Mouse (Mus musculus): ENCODE measurements at regions not wholly inside any gene's neighbourhood (a gene's known extent, or its start where the extent isn't known, plus 50 kb on each side); places are given as distances from the start of the nearest gene placed in this dataset.

DNA sequence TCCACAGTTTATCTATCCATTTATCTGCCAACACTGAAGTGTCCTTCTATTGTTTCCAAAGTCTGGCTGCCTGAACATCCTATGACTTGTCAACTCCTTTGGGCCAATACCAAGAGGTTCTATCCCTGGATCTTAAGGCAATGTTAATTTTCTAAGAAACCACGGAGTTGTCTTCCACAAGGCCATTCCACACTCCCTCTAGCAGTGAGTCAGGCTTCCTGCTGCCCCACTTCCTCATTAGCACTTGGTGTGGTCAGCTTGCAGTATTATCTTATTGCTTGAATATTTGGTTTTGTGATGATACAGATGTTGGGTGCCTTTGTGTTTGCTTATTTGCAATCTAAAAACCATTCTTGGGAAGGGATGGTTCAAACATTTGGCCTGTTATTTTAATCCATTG lies 87.5 kb upstream of the Ppp2r2d start:
- no peaks in the 10 kb centered on the region for H3K36me3 ChIP-seq (ENCODE audit: control insufficient read depth, insufficient read depth, low read length)
- 43% methylated on average over 1 of the region's 1 CpGs for WGBS
- H3K4me2 ChIP-seq (ENCODE audit: low read depth, low read length), result no peak overlapping the region
- no peak overlapping the region for H3K9ac ChIP-seq (ENCODE audit: low read length)
- H3K27ac ChIP-seq (ENCODE audit: low read length), result no peak overlapping the region
- H3K4me3 ChIP-seq (ENCODE audit: low read length), result no peak overlapping the region
- H3K9me3 ChIP-seq (ENCODE audit: control insufficient read depth, low read length), result no peaks in the 10 kb centered on the region
- ATAC-seq (ENCODE audit: low read depth), result no peak
- no peaks in the 10 kb centered on the region for H3K27me3 ChIP-seq (ENCODE audit: control insufficient read depth, insufficient read depth, low read depth, low read length)
- no peaks in the 10 kb centered on the region for H3K4me1 ChIP-seq (replicated peaks; ENCODE audit: control insufficient read depth, insufficient read depth, low read length)

DNA sequence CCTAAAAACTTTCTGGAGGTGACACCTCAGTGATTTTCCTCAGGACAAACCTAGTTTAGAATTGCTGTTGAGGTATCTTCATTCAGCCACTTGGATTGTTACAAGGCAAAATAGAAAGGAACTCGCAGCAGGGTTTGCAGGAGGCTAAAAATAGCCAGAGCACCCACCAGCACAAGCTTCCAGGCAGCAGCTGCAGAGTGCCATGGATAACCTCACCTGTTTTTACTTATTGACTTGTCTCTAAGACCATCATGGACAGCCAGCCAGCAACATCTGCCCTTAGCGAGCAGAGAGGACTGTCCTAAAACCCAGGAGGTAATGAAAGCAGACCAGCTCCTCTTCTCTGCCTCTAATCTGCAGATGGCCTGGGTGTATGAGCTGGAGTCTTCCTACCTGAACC lies 97.4 kb upstream of the Ppp2r2d start:
- H3K4me1 ChIP-seq (replicated peaks; ENCODE audit: control insufficient read depth, insufficient read depth, low read length), result no peaks in the 10 kb centered on the region
- 54% methylated on average over 2 of the region's 2 CpGs for WGBS
- no peaks in the 10 kb centered on the region for H3K9me3 ChIP-seq (ENCODE audit: control insufficient read depth, low read length)
- no peak overlapping the region for H3K4me3 ChIP-seq (ENCODE audit: low read length)
- H3K36me3 ChIP-seq (ENCODE audit: control insufficient read depth, insufficient read depth, low read length), result no peaks in the 10 kb centered on the region
- ATAC-seq (ENCODE audit: low read depth), result no peak
- H3K4me2 ChIP-seq (ENCODE audit: low read depth, low read length), result no peak overlapping the region
- H3K9ac ChIP-seq (ENCODE audit: low read length), result no peak overlapping the region
- no peak overlapping the region for H3K27ac ChIP-seq (ENCODE audit: low read length)
- H3K27me3 ChIP-seq (ENCODE audit: control insufficient read depth, insufficient read depth, low read depth, low read length), result no peaks in the 10 kb centered on the region

DNA sequence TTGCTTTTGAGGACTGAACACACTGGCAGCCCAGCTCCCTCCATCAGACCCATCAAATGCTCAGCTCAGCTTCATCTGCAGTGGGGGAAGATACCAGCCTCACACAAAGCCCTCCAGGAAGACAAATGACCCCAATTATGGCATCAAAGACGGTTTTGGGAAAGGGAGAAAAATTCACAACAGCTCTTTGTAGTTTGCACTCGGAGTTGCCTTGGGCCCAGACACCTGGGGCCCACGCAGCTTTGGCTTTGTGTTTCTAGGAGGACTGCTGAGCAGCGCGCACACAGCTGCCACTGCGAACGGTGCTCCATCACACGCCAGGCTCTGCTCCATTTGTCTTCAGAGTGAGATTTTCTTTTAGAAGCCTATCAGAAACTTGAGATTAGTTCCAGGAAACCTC lies 99.3 kb upstream of the Ppp2r2d start:
- Histone ChIP-seq H3K9me3 (ENCODE audit: control insufficient read depth, low read length) (no peaks in the 10 kb centered on the region), H3K4me1 (replicated peaks; ENCODE audit: control insufficient read depth, insufficient read depth, low read length) (no peaks in the 10 kb centered on the region), H3K9ac (ENCODE audit: low read length) (no peak overlapping the region), H3K4me3 (ENCODE audit: low read length) (no peak overlapping the region), H3K27ac (ENCODE audit: low read length) (no peak overlapping the region), H3K27me3 (ENCODE audit: control insufficient read depth, insufficient read depth, low read depth, low read length) (no peaks in the 10 kb centered on the region), H3K36me3 (ENCODE audit: control insufficient read depth, insufficient read depth, low read length) (no peaks in the 10 kb centered on the region), H3K4me2 (ENCODE audit: low read depth, low read length) (no peak overlapping the region)
- 59% methylated on average over 8 of the region's 8 CpGs for WGBS
- ATAC-seq (ENCODE audit: low read depth), result no peak

DNA sequence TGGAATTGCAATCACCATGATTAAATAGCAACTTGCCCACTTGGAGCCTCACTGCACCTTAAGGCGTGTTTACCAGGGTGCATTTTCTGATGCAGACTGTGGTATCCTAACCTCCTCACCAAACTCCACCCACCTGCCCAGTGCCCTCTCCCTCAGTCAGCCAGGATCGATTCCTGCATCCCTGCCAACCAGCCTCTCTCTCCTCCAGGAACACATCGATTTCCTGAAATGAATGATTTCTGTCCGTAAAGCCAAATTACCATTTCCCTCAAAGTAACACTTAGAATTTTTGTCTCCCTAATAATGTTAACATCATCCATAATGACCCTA lies 103.4 kb upstream of the Ppp2r2d start:
- no peak overlapping the region for H3K4me3 ChIP-seq (ENCODE audit: low read length)
- H3K9me3 ChIP-seq (ENCODE audit: control insufficient read depth, low read length), result no peaks in the 10 kb centered on the region
- no peaks in the 10 kb centered on the region for H3K27me3 ChIP-seq (ENCODE audit: control insufficient read depth, insufficient read depth, low read depth, low read length)
- no peak overlapping the region for H3K4me2 ChIP-seq (ENCODE audit: low read depth, low read length)
- H3K27ac ChIP-seq (ENCODE audit: low read length), result no peak overlapping the region
- H3K36me3 ChIP-seq (ENCODE audit: control insufficient read depth, insufficient read depth, low read length), result no peaks in the 10 kb centered on the region
- ATAC-seq (ENCODE audit: low read depth), result no peak
- WGBS, result 77% methylated on average over 4 of the region's 4 CpGs
- no peaks in the 10 kb centered on the region for H3K4me1 ChIP-seq (replicated peaks; ENCODE audit: control insufficient read depth, insufficient read depth, low read length)
- no peak overlapping the region for H3K9ac ChIP-seq (ENCODE audit: low read length)

DNA sequence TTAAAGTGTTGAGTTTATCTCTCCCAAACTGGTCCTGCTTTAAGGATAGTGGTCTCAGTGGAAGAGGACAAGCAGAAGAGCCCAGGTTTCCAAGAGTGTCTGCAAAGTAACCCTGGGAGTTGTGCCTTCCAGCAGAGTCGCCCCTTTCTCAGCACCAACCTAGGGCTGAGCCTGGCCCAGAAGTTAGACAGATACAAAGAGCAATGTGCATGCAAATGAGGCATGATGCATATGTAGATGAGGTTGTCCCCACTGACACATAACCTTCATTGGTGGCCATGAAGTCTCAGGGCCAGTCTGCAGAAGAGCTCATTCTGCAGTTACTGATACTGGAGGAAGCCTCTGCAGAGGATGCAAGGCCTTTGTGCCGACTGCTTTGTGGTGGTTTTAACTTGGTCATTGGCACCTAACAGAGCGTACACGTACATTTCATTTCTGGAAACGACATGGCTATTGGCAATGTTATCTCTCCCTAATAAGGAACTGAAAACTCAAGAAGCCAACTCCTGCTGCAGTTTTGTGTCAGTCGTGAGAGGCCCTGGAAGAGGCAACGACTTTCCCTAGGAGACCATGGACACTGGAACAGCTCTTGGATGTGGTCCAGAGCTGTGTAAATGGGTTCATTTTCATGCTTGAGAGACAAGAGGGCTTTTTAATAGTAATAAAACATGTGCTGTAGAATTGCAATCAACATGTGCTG lies 103.9 kb upstream of the Ppp2r2d start:
- H3K9me3 ChIP-seq (ENCODE audit: control insufficient read depth, low read length), result no peaks in the 10 kb centered on the region
- no peak for ATAC-seq (ENCODE audit: low read depth)
- H3K4me2 ChIP-seq (ENCODE audit: low read depth, low read length), result no peak overlapping the region
- H3K9ac ChIP-seq (ENCODE audit: low read length), result no peak overlapping the region
- no peaks in the 10 kb centered on the region for H3K36me3 ChIP-seq (ENCODE audit: control insufficient read depth, insufficient read depth, low read length)
- WGBS, result 65% methylated on average over 7 of the region's 7 CpGs
- H3K4me3 ChIP-seq (ENCODE audit: low read length), result no peak overlapping the region
- no peaks in the 10 kb centered on the region for H3K27me3 ChIP-seq (ENCODE audit: control insufficient read depth, insufficient read depth, low read depth, low read length)
- H3K4me1 ChIP-seq (replicated peaks; ENCODE audit: control insufficient read depth, insufficient read depth, low read length), result no peaks in the 10 kb centered on the region
- H3K27ac ChIP-seq (ENCODE audit: low read length), result no peak overlapping the region

DNA sequence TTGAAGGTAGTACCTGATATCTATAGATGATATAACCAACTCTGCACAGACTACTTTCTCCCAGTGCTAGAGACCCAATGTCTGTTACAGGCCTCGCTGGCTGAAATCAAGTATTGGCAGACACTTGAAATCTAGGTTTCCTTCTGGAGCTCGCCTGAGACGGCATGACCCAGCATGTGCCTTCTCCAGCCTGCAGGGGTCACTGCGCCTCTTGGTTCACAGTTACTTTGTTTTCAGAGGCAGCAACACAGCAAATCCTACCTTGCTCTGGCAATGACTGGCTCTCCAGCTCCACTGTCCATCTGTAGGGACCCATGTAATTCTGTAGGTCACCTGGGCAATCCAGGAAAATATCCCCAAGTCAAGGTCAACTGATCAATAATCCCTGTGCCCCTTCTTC lies 111.6 kb upstream of the Ppp2r2d start:
- Histone ChIP-seq H3K4me3 (ENCODE audit: low read length) (no peak overlapping the region), H3K36me3 (ENCODE audit: control insufficient read depth, insufficient read depth, low read length) (no peaks in the 10 kb centered on the region), H3K9me3 (ENCODE audit: control insufficient read depth, low read length) (no peaks in the 10 kb centered on the region), H3K27ac (ENCODE audit: low read length) (no peak overlapping the region), H3K9ac (ENCODE audit: low read length) (no peak overlapping the region), H3K4me1 (replicated peaks; ENCODE audit: control insufficient read depth, insufficient read depth, low read length) (no peaks in the 10 kb centered on the region), H3K27me3 (ENCODE audit: control insufficient read depth, insufficient read depth, low read depth, low read length) (no peaks in the 10 kb centered on the region), H3K4me2 (ENCODE audit: low read depth, low read length) (no peak overlapping the region)
- no peak for ATAC-seq (ENCODE audit: low read depth)
- WGBS, result 18% methylated on average over 4 of the region's 4 CpGs

DNA sequence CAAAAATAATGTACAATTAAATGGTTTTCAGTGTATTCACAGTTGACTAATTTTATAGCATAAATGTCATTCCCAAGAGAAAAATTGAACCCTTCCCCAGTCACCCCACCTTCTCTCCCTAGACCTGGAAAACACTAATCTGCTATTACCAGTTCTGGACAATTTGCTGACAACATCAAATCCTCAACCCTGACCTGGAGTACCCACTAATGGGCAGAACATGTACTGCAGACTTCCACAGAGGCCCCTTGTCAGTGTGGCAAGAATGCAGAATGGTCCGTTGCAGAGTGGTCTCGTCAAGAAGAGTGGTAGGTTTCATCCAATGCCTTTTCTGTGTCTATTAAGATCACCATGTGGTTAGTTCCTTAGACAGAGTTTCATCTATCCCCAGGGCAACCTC lies 121.0 kb upstream of the Ppp2r2d start:
- no peaks in the 10 kb centered on the region for H3K27me3 ChIP-seq (ENCODE audit: control insufficient read depth, insufficient read depth, low read depth, low read length)
- WGBS, result 61% methylated on average over 2 of the region's 2 CpGs
- no peaks in the 10 kb centered on the region for H3K4me1 ChIP-seq (replicated peaks; ENCODE audit: control insufficient read depth, insufficient read depth, low read length)
- no peak overlapping the region for H3K9ac ChIP-seq (ENCODE audit: low read length)
- H3K27ac ChIP-seq (ENCODE audit: low read length), result no peak overlapping the region
- no peaks in the 10 kb centered on the region for H3K9me3 ChIP-seq (ENCODE audit: control insufficient read depth, low read length)
- no peak for ATAC-seq (ENCODE audit: low read depth)
- H3K4me3 ChIP-seq (ENCODE audit: low read length), result no peak overlapping the region
- H3K36me3 ChIP-seq (ENCODE audit: control insufficient read depth, insufficient read depth, low read length), result no peaks in the 10 kb centered on the region
- H3K4me2 ChIP-seq (ENCODE audit: low read depth, low read length), result no peak overlapping the region

DNA sequence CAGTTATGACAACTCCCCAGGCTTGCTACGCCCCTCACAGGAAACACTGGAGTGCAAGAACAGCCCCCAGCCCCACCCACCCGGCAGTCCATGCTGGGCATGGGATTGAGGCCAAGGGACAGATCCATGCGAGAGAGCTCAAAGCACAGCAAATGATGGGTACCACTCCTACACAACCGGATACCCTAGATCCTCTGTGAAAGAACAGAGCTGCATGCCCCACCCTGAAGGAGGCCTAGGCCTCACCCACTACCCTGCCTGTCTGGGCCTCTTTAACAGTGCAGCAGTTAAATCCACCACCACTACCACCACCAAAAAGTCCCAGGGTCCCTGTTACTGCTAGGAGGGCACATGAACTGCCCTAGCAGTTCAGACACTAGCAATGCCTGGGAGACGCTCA lies 126.3 kb upstream of the Ppp2r2d start:
- no peak overlapping the region for H3K4me2 ChIP-seq (ENCODE audit: low read depth, low read length)
- no peaks in the 10 kb centered on the region for H3K9me3 ChIP-seq (ENCODE audit: control insufficient read depth, low read length)
- 64% methylated on average over 5 of the region's 5 CpGs for WGBS
- H3K27ac ChIP-seq (ENCODE audit: low read length), result no peak overlapping the region
- H3K27me3 ChIP-seq (ENCODE audit: control insufficient read depth, insufficient read depth, low read depth, low read length), result no peaks in the 10 kb centered on the region
- no peak for ATAC-seq (ENCODE audit: low read depth)
- H3K9ac ChIP-seq (ENCODE audit: low read length), result no peak overlapping the region
- no peaks in the 10 kb centered on the region for H3K36me3 ChIP-seq (ENCODE audit: control insufficient read depth, insufficient read depth, low read length)
- H3K4me3 ChIP-seq (ENCODE audit: low read length), result no peak overlapping the region
- no peaks in the 10 kb centered on the region for H3K4me1 ChIP-seq (replicated peaks; ENCODE audit: control insufficient read depth, insufficient read depth, low read length)

DNA sequence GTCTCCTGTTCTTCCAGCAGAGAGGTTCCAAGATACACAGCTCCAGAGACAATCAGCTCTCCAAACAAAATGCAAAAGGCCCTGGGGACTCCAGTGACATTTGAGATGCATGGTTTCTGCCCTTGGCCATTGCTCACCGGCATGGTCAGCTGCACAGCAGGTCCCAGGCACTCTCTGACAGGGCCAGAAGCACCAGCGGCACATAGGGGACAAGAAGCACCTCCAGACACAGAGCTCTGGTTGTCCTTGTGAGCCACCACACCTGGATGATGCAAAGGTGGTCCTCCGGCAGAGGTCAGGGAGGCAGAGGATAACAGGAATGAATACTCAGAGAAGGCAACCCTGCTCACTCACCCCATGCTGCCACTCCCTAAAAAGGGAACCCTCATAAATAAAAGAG lies 126.8 kb upstream of the Ppp2r2d start:
- Histone ChIP-seq H3K4me1 (replicated peaks; ENCODE audit: control insufficient read depth, insufficient read depth, low read length) (no peaks in the 10 kb centered on the region), H3K4me3 (ENCODE audit: low read length) (no peak overlapping the region), H3K27me3 (ENCODE audit: control insufficient read depth, insufficient read depth, low read depth, low read length) (no peaks in the 10 kb centered on the region), H3K36me3 (ENCODE audit: control insufficient read depth, insufficient read depth, low read length) (no peaks in the 10 kb centered on the region), H3K9ac (ENCODE audit: low read length) (no peak overlapping the region), H3K4me2 (ENCODE audit: low read depth, low read length) (no peak overlapping the region), H3K27ac (ENCODE audit: low read length) (no peak overlapping the region), H3K9me3 (ENCODE audit: control insufficient read depth, low read length) (no peaks in the 10 kb centered on the region)
- no peak for ATAC-seq (ENCODE audit: low read depth)
- 46% methylated on average over 3 of the region's 3 CpGs for WGBS

DNA sequence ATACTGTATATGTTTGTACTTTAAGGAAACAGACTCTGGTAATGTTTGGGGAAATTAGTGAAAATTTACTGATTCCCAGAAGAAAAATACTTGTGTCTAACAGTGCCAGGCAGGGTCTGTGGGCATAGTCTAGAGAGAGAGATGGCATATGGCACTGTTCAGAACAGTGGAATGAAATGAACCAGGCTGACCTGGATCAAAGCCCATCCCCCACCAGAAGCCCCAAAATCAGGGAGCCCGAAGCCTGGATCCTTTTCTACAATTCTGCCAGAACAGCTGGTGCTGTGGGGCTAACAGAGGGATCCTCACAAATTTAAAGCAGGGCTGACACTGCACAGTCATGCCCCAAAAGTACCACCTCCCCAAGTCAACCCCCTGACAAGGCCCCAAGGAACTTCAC lies 131.1 kb upstream of the Ppp2r2d start:
- WGBS, result 67% methylated on average over 1 of the region's 1 CpGs
- no peak for ATAC-seq (ENCODE audit: low read depth)
- Histone ChIP-seq H3K36me3 (ENCODE audit: control insufficient read depth, insufficient read depth, low read length) (no peaks in the 10 kb centered on the region), H3K4me1 (replicated peaks; ENCODE audit: control insufficient read depth, insufficient read depth, low read length) (no peaks in the 10 kb centered on the region), H3K4me3 (ENCODE audit: low read length) (no peak overlapping the region), H3K9me3 (ENCODE audit: control insufficient read depth, low read length) (no peaks in the 10 kb centered on the region), H3K4me2 (ENCODE audit: low read depth, low read length) (no peak overlapping the region), H3K27ac (ENCODE audit: low read length) (no peak overlapping the region), H3K27me3 (ENCODE audit: control insufficient read depth, insufficient read depth, low read depth, low read length) (no peaks in the 10 kb centered on the region), H3K9ac (ENCODE audit: low read length) (no peak overlapping the region)

Measured in lung, embryonic 16.5 days (tissue).